Mouse (Mus musculus): ENCODE results near the gene Fosl1. TPM values are rescaled to one million over a fixed set of nuclear protein-coding genes. Genes with fewer than 3 reads are reported as not detected.
A peak's percentile ranks its signal among the peaks of the same experiment; 100 is the strongest.

Fosl1 gene
- polyA plus RNA-seq, 1 experiment from 2014 or later: not detected

DNA sequence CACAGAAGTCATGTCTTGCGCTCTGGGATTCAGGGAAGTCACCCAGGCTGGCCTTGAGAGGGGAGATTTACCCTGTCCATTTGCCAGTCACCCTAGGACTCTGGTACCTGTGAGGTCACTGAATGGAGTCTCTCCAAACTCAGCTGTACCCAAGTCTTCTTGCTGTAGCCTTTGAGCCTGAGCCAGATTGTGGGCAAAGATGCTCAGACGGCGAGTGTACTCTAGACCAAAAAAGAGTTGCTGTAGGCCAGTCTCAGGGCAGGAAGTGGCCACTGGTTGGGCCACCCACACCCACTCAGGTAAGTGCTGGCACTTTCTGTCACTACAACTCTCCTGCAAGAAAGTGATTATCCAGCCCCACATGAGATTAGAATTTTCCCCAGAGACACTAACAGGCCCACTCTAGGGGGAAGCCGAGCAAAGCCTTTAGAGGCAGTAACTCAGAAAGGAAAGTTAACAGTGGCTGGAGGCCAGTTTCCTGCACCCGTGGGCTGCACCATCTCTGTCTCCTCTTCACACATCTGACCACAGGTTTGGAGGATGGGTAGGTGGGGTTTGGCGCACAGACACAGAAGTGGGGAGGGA, 19.7 kb downstream of the Fosl1 start:
- no peak overlapping the region for H3K4me3 ChIP-seq
- peaks cover 9% of the 10 kb centered on the region for H3K4me1 ChIP-seq
- H3K9me3 ChIP-seq (replicated peaks): no peaks in the 10 kb centered on the region
- 95% methylated on average over 6 of the region's 6 CpGs for WGBS
- H3K27ac ChIP-seq: no peak overlapping the region
- H3K27me3 ChIP-seq (ENCODE audit: low read depth, poor library complexity, severe bottlenecking): no peaks in the 10 kb centered on the region
- DNase-seq (ENCODE audit: low spot score): no peak
- H3K36me3 ChIP-seq: peaks cover 64% of the 10 kb centered on the region

DNA sequence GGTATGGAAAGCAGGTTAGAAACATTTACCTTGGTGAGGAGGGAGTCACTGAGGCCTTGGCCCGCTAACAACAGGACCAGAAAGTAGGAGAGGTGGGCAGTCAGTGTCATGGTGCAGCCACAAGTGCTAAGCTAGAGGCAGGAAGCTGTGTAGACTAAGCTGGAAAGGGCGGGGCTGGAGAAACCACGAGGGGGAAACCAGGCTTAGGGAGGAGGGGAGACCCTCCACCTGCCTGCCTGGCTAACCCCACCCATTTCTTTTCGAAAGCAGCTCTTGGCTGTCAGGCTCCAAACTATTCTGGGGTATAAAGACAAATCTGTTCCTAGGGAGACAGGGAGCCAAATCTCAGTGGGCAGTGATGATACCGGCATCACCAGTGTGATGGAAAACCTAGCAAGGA, 21.0 kb downstream of the Fosl1 start, which contains the start of gene Ctsw:
TSS of gene Ctsw (minus strand) at position 134 of the 400 bp plus-strand sequence.
- Histone ChIP-seq H3K9me3 (replicated peaks) (no peaks in the 10 kb centered on the region), H3K4me1 (peaks cover 13% of the 10 kb centered on the region)
- 60% methylated on average over 5 of the region's 5 CpGs for WGBS

DNA sequence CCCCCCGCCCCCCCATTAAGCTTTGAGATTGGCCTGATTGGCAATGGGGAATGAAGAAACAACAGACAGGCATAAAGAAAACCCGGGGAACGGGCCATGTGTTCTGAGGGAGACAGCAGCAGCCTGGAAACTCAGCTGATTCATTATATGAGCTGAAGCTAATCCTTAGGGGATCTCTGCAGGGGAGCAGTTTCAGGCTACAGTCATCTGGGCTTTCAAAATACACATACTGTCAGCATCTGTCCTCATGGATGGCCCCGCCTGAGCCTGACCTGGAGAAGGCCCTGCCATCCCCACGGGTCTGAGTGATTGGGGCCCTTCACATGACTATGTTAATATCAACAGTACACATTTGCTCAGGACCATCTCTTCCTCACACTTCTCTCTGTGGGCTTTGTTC, 24.5 kb downstream of the Fosl1 start:
- H3K27me3 ChIP-seq (ENCODE audit: low read depth, poor library complexity, severe bottlenecking): no peaks in the 10 kb centered on the region
- no peaks in the 10 kb centered on the region for H3K9me3 ChIP-seq (replicated peaks)
- no peak overlapping the region for H3K27ac ChIP-seq

More for the DNA sequence above, 21.0 kb downstream of the Fosl1 start, which contains the start of gene Ctsw:
- H3K27ac ChIP-seq: no peak within 1 kb of the TSS
- peaks cover 50% of the 10 kb centered on the region for H3K36me3 ChIP-seq
- H3K4me3 ChIP-seq: no peak within 1 kb of the TSS
- H3K27me3 ChIP-seq (ENCODE audit: low read depth, poor library complexity, severe bottlenecking): no peaks in the 10 kb centered on the region
- DNase-seq (ENCODE audit: low spot score): no peak

DNA sequence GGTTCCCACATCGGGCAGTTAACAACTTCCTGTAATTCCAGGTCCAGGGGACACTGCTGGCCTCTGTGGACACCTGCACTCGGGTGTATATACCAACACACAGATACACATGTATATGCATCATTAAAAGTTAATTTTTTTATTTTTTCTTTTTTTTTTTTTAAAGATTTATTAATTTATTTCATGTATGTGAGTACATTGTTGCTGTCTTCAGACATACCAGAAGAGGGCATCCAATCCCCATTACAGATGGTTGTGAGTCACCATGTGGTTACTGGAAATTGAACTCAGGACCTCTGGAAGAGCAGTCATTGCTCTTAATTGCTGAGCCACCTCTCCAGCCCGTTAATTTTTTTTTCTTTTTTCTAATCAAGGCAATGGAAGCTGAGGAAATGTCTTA, 25.5 kb downstream of the Fosl1 start:
- WGBS: 80% methylated on average over 3 of the region's 3 CpGs
- Histone ChIP-seq H3K27ac (no peak overlapping the region), H3K4me1 (peaks cover 38% of the 10 kb centered on the region)

More for the DNA sequence above, 24.5 kb downstream of the Fosl1 start:
- peaks cover 35% of the 10 kb centered on the region for H3K4me1 ChIP-seq
- no peak overlapping the region for H3K4me3 ChIP-seq
- WGBS: 64% methylated on average over 5 of the region's 5 CpGs
- peaks cover 29% of the 10 kb centered on the region for H3K36me3 ChIP-seq
- no peak for DNase-seq (ENCODE audit: low spot score)

DNA sequence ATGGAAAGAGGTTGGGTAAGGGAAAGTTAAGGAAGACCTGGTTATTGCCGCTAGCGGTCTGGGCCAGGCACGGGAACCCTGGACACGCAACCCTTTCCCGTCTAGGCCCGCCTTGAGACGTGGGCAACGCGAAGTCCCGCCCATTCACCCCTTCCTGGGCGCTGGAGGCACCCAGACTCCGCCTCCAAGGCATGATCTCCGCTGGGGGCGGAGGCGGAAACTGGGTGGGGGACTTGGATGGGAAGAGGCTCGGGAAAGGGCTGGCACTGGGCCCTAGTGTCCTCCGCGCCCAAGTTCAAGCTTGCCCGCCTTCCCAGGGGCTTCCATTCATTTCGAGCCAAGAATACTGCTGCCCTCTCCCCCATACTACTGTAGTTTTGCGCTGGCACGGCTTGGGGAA, 26.4 kb downstream of the Fosl1 start, which contains the start of gene Efemp2:
TSS of gene Efemp2 (plus strand) at position 235 of the 400 bp plus-strand sequence.
- DNase-seq (ENCODE audit: low spot score): peak; percentile 76
- WGBS: under 1% methylated on average over 22 of the region's 22 CpGs
- peak within 1 kb of the TSS; percentile 83 for H3K4me3 ChIP-seq
- H3K27me3 ChIP-seq (ENCODE audit: low read depth, poor library complexity, severe bottlenecking): no peaks in the 10 kb centered on the region
- peaks cover 33% of the 10 kb centered on the region for H3K36me3 ChIP-seq
- peaks cover 38% of the 10 kb centered on the region for H3K4me1 ChIP-seq
- H3K9me3 ChIP-seq (replicated peaks): no peaks in the 10 kb centered on the region
- peak within 1 kb of the TSS; percentile 97 for H3K27ac ChIP-seq

More for the DNA sequence above, 25.5 kb downstream of the Fosl1 start:
- H3K27me3 ChIP-seq (ENCODE audit: low read depth, poor library complexity, severe bottlenecking): no peaks in the 10 kb centered on the region
- DNase-seq (ENCODE audit: low spot score): no peak
- H3K36me3 ChIP-seq: peaks cover 29% of the 10 kb centered on the region
- H3K9me3 ChIP-seq (replicated peaks): no peaks in the 10 kb centered on the region
- H3K4me3 ChIP-seq: 0 out of 2 replicates have a peak overlapping the region, but pooled peaks have one; percentile 83

DNA sequence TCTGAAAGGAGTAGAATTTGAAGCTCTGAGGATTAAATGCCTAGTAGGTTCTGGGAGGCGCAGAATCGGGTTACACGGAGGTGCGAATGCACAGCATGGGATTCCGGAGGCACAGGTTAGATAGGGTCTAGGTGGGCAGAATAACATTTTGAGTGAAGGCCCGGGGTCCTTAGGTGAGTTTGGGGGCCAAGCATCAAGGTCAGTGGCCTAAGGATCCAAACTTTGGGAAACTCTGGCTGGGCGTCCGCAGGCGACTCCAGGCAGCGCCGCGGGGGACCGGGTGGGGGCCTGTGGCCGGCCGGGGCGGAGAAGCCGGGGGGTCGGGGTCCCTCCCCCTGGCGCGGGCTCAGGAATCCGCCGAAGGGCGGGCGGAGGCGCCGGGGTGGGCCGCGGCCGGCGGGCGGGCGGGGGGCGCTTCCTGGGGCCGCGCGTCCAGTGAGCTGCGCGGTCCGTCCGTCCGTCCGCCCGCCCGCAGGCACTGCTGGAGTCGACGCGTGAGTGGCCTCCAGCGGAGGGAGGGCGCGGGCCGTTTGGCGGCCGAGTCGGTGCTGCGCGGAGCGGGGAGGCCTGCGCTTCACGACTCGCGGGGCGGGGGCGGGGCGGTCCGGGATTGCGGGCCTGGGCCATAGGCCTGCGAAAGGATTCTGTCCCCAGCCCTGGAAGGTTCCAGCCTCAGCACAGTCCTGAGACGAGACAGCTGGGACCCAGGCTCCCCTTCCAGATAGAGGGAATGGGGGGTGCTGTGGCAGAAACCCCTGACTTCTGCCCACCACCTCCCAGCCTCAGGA, 27.1 kb downstream of the Fosl1 start:
- H3K27ac ChIP-seq: peak overlapping the region; percentile 97
- WGBS: 1% methylated on average over 68 of the region's 68 CpGs
- H3K4me1 ChIP-seq: peaks cover 38% of the 10 kb centered on the region
- DNase-seq (ENCODE audit: low spot score): peak; percentile 68
- H3K27me3 ChIP-seq (ENCODE audit: low read depth, poor library complexity, severe bottlenecking): no peaks in the 10 kb centered on the region
- peaks cover 40% of the 10 kb centered on the region for H3K36me3 ChIP-seq
- H3K4me3 ChIP-seq: peak overlapping the region; percentile 83
- no peaks in the 10 kb centered on the region for H3K9me3 ChIP-seq (replicated peaks)

DNA sequence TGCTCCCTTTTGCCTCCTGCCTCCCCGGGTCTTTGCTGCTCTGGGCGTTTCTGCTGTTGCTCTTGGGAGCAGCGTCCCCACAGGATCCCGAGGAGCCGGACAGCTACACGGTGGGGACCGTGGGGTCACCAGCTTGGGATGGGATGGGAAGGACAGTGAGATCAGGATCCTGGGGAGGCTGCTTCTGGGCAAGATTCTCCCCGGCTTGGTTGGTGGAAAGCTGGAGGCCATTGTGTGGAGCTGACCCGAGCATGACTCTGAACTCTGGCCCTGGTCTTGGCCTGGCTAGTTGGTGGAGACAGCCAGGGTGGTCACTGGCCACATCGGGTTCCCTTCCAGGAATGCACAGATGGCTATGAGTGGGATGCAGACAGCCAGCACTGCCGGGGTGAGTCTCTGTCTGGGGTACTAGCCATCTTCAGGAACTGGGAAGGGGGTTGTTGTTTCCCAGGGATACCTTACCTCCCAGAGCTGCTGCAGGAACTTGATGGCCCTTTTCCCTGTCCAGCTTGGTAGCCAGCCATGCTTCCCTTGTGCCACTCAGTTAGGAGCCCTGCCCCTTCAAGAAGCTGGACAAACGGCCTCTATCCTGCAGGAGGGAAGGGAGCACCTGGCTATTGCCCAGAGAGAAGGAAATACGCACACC, 27.8 kb downstream of the Fosl1 start:
- Histone ChIP-seq H3K9me3 (replicated peaks) (no peaks in the 10 kb centered on the region), H3K4me1 (peaks cover 38% of the 10 kb centered on the region), H3K36me3 (peaks cover 47% of the 10 kb centered on the region), H3K27me3 (ENCODE audit: low read depth, poor library complexity, severe bottlenecking) (no peaks in the 10 kb centered on the region), H3K27ac (peak overlapping the region; percentile 97), H3K4me3 (peak overlapping the region; percentile 83)
- WGBS: 21% methylated on average over 13 of the region's 13 CpGs
- DNase-seq (ENCODE audit: low spot score): peak; percentile 64

DNA sequence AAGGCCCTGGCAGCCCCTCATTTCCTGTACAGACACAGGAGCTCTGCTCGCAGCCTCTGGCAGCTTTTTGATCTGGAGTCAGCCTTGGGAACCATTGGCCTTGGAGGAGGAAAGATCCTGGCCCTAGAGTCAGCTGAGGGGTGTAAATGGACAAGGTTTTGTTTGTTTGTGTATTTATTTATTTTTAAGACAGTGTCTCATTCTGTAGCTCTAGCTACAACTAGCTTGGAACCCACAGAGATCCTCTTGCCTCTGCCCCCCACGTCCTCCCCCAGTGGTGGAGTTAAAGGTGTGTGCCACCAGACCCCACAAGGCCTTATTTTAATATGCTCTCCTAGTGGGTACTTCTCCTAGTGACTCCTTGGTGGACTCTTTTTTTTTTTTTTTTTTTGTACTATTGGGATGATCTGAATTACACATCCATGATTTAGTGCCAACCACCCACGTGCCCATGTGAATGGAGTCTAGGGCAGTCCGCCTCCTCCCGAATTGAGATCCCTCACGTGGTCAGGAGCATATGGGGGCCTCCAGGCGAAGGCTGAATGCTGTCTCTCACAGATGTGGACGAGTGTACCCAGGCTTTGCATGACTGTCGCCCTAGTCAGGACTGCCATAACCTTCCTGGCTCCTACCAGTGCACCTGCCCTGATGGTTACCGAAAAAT, 29.8 kb downstream of the Fosl1 start:
- H3K27ac ChIP-seq: no peak overlapping the region
- DNase-seq (ENCODE audit: low spot score): no peak
- WGBS: 88% methylated on average over 10 of the region's 10 CpGs
- H3K36me3 ChIP-seq: peaks cover 67% of the 10 kb centered on the region
- no peaks in the 10 kb centered on the region for H3K27me3 ChIP-seq (ENCODE audit: low read depth, poor library complexity, severe bottlenecking)
- no peaks in the 10 kb centered on the region for H3K9me3 ChIP-seq (replicated peaks)
- peaks cover 38% of the 10 kb centered on the region for H3K4me1 ChIP-seq
- H3K4me3 ChIP-seq: no peak overlapping the region

DNA sequence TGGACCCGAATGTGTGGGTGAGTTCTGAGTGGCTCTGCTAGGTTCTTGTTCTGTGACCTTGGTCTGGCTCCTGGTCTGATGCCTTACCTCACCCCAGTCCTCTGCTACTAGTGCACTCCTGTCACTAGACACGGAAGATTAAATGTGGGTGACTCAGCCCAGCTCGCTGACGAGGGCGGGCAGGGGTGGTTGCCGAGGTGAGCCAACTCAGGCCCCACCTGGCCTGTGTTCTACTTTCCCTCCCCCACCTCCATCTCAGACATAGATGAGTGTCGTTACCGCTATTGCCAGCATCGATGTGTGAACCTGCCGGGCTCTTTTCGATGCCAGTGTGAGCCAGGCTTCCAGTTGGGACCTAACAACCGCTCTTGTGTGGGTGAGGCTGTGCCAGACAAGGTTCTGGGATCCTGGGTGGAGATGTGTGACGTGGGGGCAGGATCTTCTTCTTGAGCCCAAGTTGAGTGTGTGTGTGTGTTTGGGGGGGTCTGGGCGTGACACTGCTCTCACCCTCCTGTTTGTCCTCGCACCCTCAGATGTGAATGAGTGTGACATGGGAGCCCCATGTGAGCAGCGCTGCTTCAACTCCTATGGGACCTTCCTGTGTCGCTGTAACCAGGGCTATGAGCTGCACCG, 30.4 kb downstream of the Fosl1 start:
- Histone ChIP-seq H3K27ac (no peak overlapping the region), H3K36me3 (peaks cover 73% of the 10 kb centered on the region), H3K4me3 (no peak overlapping the region), H3K9me3 (replicated peaks) (no peaks in the 10 kb centered on the region), H3K27me3 (ENCODE audit: low read depth, poor library complexity, severe bottlenecking) (no peaks in the 10 kb centered on the region), H3K4me1 (peaks cover 38% of the 10 kb centered on the region)
- DNase-seq (ENCODE audit: low spot score): no peak
- 93% methylated on average over 18 of the region's 18 CpGs for WGBS

DNA sequence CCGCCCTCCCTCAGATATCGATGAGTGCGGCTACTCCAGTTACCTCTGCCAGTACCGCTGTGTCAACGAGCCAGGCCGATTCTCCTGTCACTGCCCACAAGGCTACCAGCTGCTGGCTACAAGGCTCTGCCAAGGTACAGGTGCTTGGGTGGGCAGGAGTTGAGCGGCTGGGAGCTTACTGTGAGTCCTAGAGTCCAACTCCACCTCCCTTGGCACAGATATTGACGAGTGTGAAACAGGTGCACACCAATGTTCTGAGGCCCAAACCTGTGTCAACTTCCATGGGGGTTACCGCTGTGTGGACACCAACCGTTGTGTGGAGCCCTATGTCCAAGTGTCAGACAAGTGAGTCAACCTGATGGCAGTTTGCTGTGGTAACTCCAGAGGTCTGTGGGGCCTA, 32.7 kb downstream of the Fosl1 start:
- Histone ChIP-seq H3K27me3 (ENCODE audit: low read depth, poor library complexity, severe bottlenecking) (no peaks in the 10 kb centered on the region), H3K27ac (no peak overlapping the region), H3K36me3 (peaks cover 96% of the 10 kb centered on the region), H3K4me1 (peaks cover 18% of the 10 kb centered on the region), H3K4me3 (0 out of 2 replicates have a peak overlapping the region, but pooled peaks have one; percentile 4), H3K9me3 (replicated peaks) (no peaks in the 10 kb centered on the region)
- 94% methylated on average over 10 of the region's 10 CpGs for WGBS
- no peak for DNase-seq (ENCODE audit: low spot score)

DNA sequence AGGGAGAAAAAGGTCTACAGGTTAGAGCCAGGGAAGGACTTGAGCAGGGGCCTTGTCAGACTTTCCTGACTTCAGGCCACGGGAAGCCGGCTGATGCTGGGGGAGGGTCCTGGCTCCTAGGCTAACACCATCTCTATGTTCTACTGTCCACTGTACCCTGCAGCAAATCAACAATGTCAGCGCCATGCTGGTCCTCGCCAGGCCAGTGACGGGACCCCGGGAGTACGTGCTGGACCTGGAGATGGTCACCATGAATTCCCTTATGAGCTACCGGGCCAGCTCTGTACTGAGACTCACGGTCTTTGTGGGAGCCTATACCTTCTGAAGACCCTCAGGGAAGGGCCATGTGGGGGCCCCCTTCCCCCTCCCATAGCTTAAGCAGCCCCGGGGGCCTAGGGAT, 34.1 kb downstream of the Fosl1 start:
- 91% methylated on average over 10 of the region's 10 CpGs for WGBS
- peaks cover 9% of the 10 kb centered on the region for H3K4me1 ChIP-seq
- no peak overlapping the region for H3K27ac ChIP-seq
- no peak for DNase-seq (ENCODE audit: low spot score)
- peaks cover 99% of the 10 kb centered on the region for H3K36me3 ChIP-seq
- no peak overlapping the region for H3K4me3 ChIP-seq
- H3K27me3 ChIP-seq (ENCODE audit: low read depth, poor library complexity, severe bottlenecking): no peaks in the 10 kb centered on the region
- no peaks in the 10 kb centered on the region for H3K9me3 ChIP-seq (replicated peaks)

All from limb, embryonic 10.5 days (tissue).